Comparison of ENCODE assay signal across 13 mouse cellular contexts in genomic region chr12:100269967-100270662, GRCm38 (mm10).
DNase-seq lines count a peak whose midpoint lies in the region; ATAC-seq and TF ChIP-seq lines count a peak whose summit lies in the region.
"Had no signal": no experiment of that assay in that cellular context is flagged by ENCODE, and none has a peak within 500 bp of the region (broad histone marks: within the 10 kb centered on the region; RNA-seq: fewer than 3 reads in every experiment).

No protein-coding gene starts in this region.

- no peaks in the 10 kb centered on the region for H3K27me3 ChIP-seq in intestine, embryonic 16.5 days (replicated peaks; ENCODE audit: control insufficient read depth, insufficient read depth, low read length)
- no peaks in the 10 kb centered on the region for H3K27me3 ChIP-seq in liver, embryonic 11.5 days (replicated peaks; ENCODE audit: control insufficient read depth, insufficient read depth, low read length)
- H3K27me3 ChIP-seq: liver, embryonic 15.5 days had no signal

- no peak overlapping the region for H3K9ac ChIP-seq in intestine, embryonic 16.5 days (ENCODE audit: low read depth, low read length)
- no peak overlapping the region for H3K9ac ChIP-seq in liver, embryonic 11.5 days (ENCODE audit: low read depth, low read length)
- H3K9ac ChIP-seq: liver, embryonic 15.5 days had no signal

- WGBS in intestine, embryonic 16.5 days = 72% methylated on average over 9 of the region's 9 CpGs
- 77% methylated on average over 9 of the region's 9 CpGs for WGBS in liver, embryonic 11.5 days

- H3K36me3 ChIP-seq in intestine, embryonic 16.5 days (ENCODE audit: control insufficient read depth, insufficient read depth, low read length) = no peaks in the 10 kb centered on the region
- H3K36me3 ChIP-seq in liver, embryonic 11.5 days (ENCODE audit: control insufficient read depth, insufficient read depth, low read length) = no peaks in the 10 kb centered on the region
- H3K36me3 ChIP-seq: liver, embryonic 15.5 days had no signal

- H3K4me2 ChIP-seq in intestine, embryonic 16.5 days (ENCODE audit: low read depth, low read length) = no peak overlapping the region
- H3K4me2 ChIP-seq in liver, embryonic 11.5 days = no peak overlapping the region
- H3K4me2 ChIP-seq: liver, embryonic 15.5 days; midbrain, embryonic 11.5 days had no signal

- H3K9me3 ChIP-seq in intestine, embryonic 16.5 days (ENCODE audit: control insufficient read depth, low read length) = no peaks in the 10 kb centered on the region
- H3K9me3 ChIP-seq in liver, embryonic 11.5 days (ENCODE audit: control insufficient read depth, low read length) = no peaks in the 10 kb centered on the region
- H3K9me3 ChIP-seq: liver, embryonic 15.5 days had no signal

- DNase-seq in frontal cortex, postnatal 25 days (ENCODE audit: low spot score in 2 of 2) = no peak
- DNase-seq in left cerebral cortex, adult 2 months (ENCODE audit: extremely low spot score in 1 of 2, low spot score in 2 of 2) = no peak
- no peak for DNase-seq in left cerebral cortex, adult 11 months (ENCODE audit: low spot score)
- DNase-seq in MN1 (ENCODE audit: low spot score) = peak; percentile 53
- DNase-seq in liver, embryonic 11.5 days (ENCODE audit: low spot score) = no peak
- DNase-seq in T-cell, adult 2 months (ENCODE audit: low spot score) = no peak
- DNase-seq: left cerebral cortex, postnatal 4 days; thymus, adult 18-20 months had no signal

- H3K4me3 ChIP-seq in left cerebral cortex, adult 2 months = no peak overlapping the region
- H3K4me3 ChIP-seq in intestine, embryonic 16.5 days (ENCODE audit: low read length) = no peak overlapping the region
- H3K4me3 ChIP-seq in liver, embryonic 11.5 days (ENCODE audit: low read depth, low read length) = no peak overlapping the region
- H3K4me3 ChIP-seq: liver, embryonic 15.5 days had no signal

- intact Hi-C loops in left cerebral cortex, adult 2 months (cut with DNase I) = loop anchor here (5.0 kb wide), 1 partner anchor 67 kb away; no protein-coding TSS in a partner anchor

- TF ChIP-seq CTCF in left cerebral cortex, adult 2 months (IDR thresholded peaks at IDR 0.05) = no peak

- H3K27ac ChIP-seq in left cerebral cortex, adult 2 months = peak overlapping the region; percentile 82
- H3K27ac ChIP-seq in intestine, embryonic 16.5 days (ENCODE audit: low read length) = no peak overlapping the region
- H3K27ac ChIP-seq in liver, embryonic 11.5 days (ENCODE audit: low read depth, low read length) = no peak overlapping the region
- H3K27ac ChIP-seq: liver, embryonic 15.5 days had no signal

- no peaks in the 10 kb centered on the region for H3K4me1 ChIP-seq in intestine, embryonic 16.5 days (ENCODE audit: control insufficient read depth, insufficient read depth, low read length)
- no peaks in the 10 kb centered on the region for H3K4me1 ChIP-seq in liver, embryonic 11.5 days (replicated peaks; ENCODE audit: control insufficient read depth, insufficient read depth, low read length)
- H3K4me1 ChIP-seq: liver, embryonic 15.5 days had no signal

- peak; percentile 47 for ATAC-seq in frontal cortex, adult (ENCODE audit: low TSS enrichment)
- ATAC-seq in intestine, embryonic 16.5 days = peak; percentile 82
- ATAC-seq in liver, embryonic 11.5 days (replicated peaks; ENCODE audit: low FRiP score) = no peak
- ATAC-seq: forebrain, embryonic 16.5 days had no signal
